Mouse (Mus musculus) MEL-GATA-1-ER (cell line): Measurements from ENCODE around the gene Snw1.
"Not testable (repeated sequence)": the region's sequence is repeated elsewhere in the genome, so short reads cannot be mapped to it uniquely, and the experiment has no call there.

Experiments
- DNase-seq: peaks from one replicate; pipeline ENCODE4 v3.0.0-alpha.2; 2012; ENCODE audit warnings: low read depth; ENCODE audit errors: extremely low read depth

Gene Snw1

GRCm38 (mm10) chr12:87471964-87472786 is at the start of gene Snw1:
TSS of gene Snw1 (minus strand) at chr12:87472274.
- DNase-seq = peak; percentile 93

DNA sequence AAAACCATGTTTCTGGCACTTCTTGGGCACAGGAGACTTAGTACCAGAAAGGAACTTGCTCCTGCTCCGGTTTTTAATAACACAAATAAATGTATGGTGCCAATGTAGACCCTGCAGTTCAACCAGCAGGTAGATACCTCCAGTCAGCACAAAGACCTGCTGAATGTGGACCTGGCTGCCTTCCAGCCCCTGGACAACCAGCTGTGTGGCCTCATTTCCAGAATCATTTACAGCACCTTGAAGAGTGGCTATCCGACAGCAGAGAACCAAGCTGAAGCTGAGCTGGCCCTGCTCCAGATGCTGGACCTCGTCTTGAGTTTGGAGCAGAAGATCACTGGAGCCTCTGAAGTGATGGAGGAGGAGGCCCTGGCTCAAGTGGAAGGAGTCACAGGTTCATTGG is 47.5 kb upstream of the Snw1 start:
- DNase-seq = not testable (repeated sequence)

- not testable (repeated sequence) for DNase-seq
Observed at GRCm38 (mm10) chr12:87514016-87514415, 41.9 kb upstream of the Snw1 start, which contains the start of gene Gm8300. TSS of gene Gm8300 (plus strand) at chr12:87514316.

DNA sequence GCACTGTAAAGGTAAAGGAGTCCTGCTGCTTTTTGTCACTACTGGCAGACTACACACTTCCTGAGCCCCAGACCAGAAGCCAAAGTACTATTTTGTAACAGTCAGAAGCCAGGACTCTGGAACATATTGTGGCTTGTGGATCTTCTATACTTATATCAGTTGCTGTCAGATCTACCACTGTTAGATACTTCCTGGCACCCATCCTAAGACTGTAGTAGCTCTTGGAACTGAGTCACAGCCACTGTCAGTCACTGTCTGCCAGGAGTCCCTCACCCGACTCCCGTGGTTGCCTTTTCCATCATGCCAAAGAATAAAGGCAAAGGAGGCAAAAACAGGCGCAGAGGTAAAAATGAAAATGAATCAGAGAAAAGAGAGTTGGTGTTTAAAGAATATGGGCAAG is 22.3 kb upstream of the Snw1 start, which contains the start of gene Gm5788:
Gene Gm5788, plus strand, starts transcription at position 301 of the 400 bp plus-strand sequence.
- not testable (repeated sequence) for DNase-seq

- peak; percentile 10 for DNase-seq
Observed at GRCm38 (mm10) chr12:87488683-87489082, 16.6 kb upstream of the Snw1 start.

DNA sequence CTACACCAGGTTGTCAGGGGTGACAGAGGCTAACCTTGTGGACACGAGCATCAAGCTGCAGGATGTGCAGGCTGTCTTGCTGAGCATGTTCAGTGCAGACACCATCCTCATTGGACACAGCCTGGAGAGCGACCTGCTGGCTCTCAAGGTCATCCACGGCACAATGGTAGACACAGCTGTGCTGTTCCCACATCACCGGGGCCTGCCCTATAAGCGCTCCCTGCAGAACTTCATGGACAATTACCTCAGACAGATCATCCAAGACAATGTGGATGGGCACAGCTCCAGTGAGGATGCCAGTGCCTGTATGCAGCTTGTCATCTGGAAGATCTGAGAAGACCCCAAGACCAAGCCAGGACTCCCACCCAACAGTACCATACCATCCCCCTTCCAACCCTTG is 10.4 kb upstream of the Snw1 start:
- not testable (repeated sequence) for DNase-seq

DNA sequence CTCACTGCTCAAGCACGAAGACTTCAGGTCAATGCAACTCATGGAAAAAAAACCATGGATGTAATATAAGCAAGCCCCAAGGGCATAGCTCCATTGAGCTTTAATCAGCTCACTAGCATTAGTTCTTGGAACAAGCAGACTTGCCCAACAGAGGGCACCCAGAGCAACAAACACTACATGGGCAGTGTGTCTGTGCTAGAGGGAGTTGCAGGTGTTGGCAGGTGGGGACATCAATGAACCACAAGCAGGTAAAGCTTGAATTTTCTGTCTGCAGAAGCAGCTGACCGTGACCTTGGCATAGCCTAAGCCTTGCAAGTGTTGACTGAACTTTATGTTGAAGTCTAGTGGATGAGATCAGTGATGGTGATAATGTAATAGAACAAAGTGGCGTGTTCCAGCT is 2.7 kb upstream of the Snw1 start:
- no peak for DNase-seq

DNA sequence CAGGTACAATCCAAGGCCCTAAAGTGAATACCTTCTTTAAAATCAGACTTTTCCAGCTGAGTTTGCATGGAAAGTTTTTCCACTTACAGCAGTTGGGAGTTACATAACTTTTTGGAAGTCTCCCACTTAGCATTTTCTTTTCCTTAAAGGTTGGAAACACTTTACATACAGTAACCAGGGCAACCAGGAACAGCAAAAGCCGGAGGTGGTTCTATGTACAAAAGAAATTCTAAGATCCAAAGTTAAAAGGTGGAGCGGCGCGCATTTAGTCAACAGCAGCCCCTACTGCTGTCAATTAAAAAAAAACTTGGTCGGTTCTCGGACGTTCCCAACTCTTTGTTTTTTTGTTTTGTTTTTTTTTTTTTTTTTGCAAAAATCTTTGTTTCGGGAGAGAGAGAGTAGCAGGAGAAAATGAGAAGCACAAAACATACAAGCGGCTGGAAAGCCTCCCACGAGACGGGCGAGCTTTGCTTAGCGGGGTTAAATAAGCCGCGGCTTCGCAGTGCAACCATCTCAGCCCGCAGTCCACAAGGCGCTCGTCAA is 582 bp downstream of the Snw1 start:
- no peak for DNase-seq

DNA sequence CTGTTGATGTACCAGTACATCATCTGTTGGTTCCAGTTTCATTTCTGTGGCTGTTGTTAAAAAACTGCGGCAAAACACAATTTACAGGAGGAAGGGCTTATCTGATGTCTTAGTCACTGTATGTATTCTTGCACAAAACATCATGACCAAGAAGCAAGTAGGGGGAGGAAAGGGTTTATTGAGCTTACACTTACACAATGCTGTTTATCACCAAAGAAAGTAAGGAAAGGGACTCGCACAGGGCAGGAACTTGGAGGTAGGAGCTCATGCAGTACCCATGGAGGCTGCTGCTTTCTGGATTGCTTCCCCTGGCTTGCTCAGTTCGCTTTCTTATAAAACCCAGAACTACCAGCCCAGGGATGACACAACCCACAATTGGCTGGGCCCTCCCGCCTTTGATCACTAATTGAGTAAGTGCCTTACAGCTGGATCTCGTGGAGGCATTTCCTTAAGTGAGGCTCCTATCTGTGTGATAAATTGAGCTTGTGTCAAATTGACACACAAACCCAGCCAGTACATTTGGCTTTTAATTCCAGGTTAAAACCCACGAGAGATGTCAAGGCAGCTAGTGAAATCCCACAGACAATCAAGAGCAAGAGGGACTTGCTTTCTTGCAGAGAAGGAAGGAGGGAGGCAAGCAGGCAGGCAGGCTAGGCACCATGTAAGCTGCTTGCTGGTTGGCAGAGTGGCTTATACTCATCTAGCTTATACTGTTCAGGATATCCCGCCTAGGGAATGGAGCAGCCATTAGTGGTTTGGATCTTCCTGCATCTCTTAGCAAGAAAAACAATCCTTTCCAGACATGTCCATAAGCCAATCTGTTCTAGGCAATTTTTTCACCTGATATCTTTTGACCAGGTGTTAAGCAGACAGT is 1.6 kb downstream of the Snw1 start:
- DNase-seq = peak; percentile 26

DNA sequence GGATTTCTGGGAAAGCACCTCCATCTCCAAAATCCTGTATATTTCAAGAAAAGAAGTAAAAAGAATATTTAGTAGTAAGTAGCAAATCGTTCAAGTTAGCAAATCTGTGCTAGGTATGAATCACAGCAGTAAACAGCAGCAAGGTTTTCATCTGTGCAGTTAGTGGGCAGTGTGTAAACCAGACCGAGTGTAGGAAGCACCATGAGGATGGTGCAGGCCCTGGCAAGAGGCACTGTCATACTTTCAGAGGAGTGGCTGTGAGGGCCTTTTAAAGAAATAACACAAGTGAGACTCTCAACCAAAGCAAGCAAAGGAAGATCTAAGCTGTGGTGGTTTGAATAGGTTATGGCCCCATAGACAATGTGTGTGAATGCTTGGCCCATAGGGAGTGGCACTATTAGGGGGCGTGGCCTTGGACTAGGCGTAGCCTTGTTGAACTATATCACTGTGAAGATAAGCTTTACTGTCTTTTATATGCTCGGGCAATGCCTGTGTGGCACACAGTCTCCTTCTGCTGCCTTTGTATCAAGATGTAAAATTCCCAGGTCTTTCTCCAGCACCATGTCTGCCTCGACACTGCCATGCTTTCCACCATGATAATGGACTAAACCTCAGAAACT is 7.3 kb downstream of the Snw1 start:
- DNase-seq = no peak

DNA sequence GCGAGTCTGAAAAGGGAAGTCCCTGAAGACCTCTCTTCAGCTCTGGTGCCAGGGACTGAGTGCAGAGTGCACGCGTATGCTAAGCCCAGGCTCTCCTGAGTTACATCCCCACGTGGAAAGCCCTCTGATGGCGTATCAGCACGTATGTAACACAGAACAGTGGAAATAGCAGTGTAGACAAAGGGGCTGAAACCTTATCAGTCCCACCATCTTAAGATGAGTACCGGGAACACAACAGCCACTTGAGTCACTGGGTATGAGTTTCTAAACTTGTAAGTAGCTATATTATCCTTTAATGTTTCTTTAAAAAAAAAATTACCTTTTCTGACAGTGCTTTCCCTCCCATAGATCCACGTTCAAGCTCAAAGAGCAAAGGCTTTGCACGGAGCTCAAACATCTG is 22.6 kb downstream of the Snw1 start:
- DNase-seq = no peak

DNA sequence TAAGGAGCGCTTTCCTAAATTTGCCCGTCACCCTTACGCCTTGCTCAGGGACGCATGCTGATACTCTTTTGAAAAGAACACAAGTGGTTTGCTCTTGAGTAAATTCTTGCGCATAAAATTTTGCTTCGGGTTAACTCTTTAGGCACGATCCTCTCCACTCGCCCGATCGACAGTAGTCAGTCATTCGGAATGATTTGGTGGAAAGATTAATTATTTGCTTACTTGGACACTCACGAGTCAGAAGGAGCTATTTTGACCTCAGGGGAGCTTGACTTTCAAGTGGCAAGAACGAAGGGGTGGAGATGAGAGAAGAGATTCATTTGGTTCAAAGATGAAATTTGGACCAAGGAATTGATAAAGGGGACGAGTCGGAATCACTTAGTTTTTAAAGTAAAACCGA is 27.9 kb downstream of the Snw1 start:
- peak; percentile 30 for DNase-seq

DNA sequence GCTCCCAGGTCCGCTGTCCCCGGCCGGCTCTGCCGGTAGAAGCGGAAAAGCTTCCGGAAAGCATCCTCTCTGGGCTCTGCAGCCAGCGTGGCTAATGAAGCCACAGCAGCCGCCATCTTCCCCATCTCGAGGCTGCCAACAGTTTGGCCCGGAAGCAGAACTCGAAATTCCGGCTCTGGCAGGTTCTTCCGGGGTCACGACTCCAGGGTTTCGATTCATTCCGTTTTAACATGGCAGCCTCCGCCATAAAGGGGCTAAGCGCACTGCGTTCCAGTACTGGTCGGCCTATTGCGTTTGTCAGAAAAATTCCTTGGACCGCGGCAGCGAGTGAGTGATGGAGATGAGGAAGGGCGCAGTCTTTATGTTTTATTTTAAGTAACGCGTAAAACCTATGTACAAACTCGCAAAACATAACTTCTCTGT is 28.4 kb downstream of the Snw1 start, which contains the start of the genes Slirp and Alkbh1:
Gene Slirp, plus strand, starts transcription at position 197 of the 423 bp plus-strand sequence.
Gene Alkbh1, minus strand, starts transcription at position 318 of the 423 bp plus-strand sequence.
- DNase-seq = peak; percentile 80

DNA sequence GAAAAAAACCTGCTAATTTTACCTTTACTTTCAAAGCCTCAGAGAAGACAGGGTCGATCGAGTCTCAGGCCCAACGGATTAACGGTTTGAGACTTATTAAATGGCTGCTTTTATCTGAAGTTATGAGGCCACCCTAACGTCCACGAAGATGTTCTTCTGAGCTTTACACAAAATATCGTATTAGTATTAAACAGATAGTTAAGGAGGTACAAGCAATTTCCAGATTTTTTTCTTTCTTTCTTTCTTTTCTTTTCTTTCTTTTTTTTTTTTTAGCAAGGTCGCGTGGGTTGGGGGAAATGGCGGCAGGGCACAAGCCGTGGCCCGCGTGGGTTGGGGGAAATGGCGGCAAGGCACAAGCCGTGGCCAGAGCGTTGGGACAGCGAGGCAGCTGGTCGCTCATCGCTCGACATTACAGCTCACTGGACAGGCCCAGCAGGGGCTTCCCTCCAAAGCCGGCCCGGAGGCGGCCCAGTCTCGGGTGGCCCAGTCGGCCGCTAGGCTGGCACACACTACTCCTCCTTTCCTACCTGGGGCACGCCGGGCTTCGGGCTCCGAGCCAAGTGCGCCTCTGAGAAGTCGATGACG is 28.9 kb downstream of the Snw1 start:
- DNase-seq = no peak

DNA sequence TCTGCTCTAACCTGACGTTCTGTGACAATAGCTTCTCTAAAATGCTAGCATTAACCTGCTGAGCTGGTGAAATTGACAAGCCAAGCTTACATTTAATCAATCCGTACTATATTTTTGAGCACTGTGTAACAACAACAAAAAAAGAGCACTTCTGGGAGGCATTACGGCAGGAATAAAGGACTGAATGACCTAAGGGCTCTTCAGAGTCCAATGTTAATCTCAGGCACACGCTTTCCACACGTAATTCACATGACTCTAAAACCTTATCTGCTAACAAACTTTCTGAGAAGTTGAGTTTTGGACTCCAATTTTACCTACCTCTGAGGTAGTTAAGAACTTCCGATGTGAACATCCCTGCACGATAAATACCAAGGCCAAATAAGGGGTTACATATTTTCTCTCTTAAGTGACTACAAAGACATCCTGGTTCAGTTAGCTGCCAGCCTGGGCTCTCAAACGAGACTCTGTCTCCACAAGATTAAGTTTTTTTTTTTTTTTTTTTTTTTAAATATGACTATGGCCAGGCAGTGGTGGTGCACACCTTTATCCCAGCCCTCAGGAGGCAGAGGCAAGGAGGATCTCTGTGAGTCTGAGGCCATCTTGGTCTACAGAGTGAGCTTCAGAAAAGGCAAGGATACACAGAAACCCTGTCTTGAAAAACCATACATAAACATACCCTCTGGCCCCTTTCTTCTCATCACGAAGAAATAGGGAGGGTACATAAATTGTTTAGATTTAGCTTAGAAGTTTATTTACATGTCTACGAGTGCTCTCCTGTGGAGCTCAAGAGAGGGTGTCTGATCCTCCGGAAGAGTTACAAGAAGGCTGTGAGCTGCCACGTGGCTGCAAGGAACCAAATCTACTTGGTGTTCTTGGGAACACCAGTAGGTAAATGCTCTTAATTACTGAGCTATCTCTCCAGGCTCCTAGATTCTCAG is 29.6 kb downstream of the Snw1 start:
- peak; percentile 25 for DNase-seq

GRCm38 (mm10) chr12:87428885-87429284 is 43.2 kb downstream of the Snw1 start:
- no peak for DNase-seq

GRCm38 (mm10) chr12:87428295-87428694 is 43.8 kb downstream of the Snw1 start:
- DNase-seq = no peak

GRCm38 (mm10) chr12:87426354-87427031 is 45.6 kb downstream of the Snw1 start:
- no peak for DNase-seq

DNA sequence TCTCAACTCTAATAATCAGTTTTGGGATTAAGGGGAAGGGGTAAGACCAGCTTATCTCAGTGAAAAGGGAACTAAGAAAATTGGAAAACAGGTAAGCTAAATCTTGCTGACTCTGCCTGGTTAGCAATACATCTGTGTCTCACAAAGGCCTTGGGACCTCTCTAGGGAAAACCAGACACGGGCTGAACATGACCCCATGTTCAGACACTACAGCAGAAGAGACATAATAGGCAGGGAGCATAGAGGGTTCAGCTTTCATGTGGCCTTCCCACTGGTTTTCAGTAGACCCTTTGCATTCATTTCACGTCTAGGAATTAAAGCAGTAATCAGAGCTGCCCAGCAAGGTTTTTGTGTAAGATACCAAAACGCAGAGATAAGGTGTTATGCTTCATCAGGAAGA is 47.6 kb downstream of the Snw1 start:
- DNase-seq = no peak
